Mouse (Mus musculus) liver, adult 2 months (tissue): ENCODE data around the gene Gm14137. TPM values are rescaled to one million over a fixed set of nuclear protein-coding genes. Genes with fewer than 3 reads are reported as not detected.

Source experiments
- DNase-seq: peaks from one replicate; pipeline ENCODE4 v3.0.0-alpha.2; 2011; ENCODE audit warnings: low read depth, low spot score; ENCODE audit errors: extremely low read depth
- H3K27ac ChIP-seq: fragments of 200-500 bp; replicated peaks from 2 replicates; pipeline ENCODE4 v1.5.1; 2012; ENCODE audit warnings: low read depth, mild to moderate bottlenecking, control low read depth, inconsistent platforms, low read length; ENCODE audit not compliant: insufficient read depth
- H3K27me3 ChIP-seq: fragments of 200-500 bp; 2 replicates; pipeline ENCODE4 v1.6.1; 2012; ENCODE audit warnings: mild to moderate bottlenecking, moderate library complexity, low read length, inconsistent platforms; ENCODE audit not compliant: control insufficient read depth, insufficient read depth
- H3K36me3 ChIP-seq: fragments of 200-500 bp; 2 replicates; pipeline ENCODE4 v1.6.1; 2012; ENCODE audit warnings: low read length, inconsistent platforms; ENCODE audit not compliant: control insufficient read depth, insufficient read depth
- H3K4me1 ChIP-seq: fragments of 200-500 bp; 2 replicates; pipeline ENCODE4 v1.6.1; 2011; ENCODE audit warnings: low read length; ENCODE audit not compliant: control insufficient read depth, insufficient read depth
- H3K4me3 ChIP-seq: fragments of 200-500 bp; 2 replicates; pipeline ENCODE4 v1.5.1; 2011; ENCODE audit warnings: low read depth, mild to moderate bottlenecking, control low read depth, low read length, moderate library complexity; ENCODE audit not compliant: insufficient read depth
- H3K79me2 ChIP-seq: fragments of 200-500 bp; 2 replicates; pipeline ENCODE4 v1.6.1; 2012; ENCODE audit warnings: inconsistent platforms, mild to moderate bottlenecking, low read length, moderate library complexity; ENCODE audit not compliant: control insufficient read depth, insufficient read depth
- H3K9ac ChIP-seq: fragments of 200-500 bp; 2 replicates; pipeline ENCODE4 v1.6.1; 2012; ENCODE audit warnings: low read depth, mild to moderate bottlenecking, control low read depth, inconsistent platforms, low read length
- CTCF ChIP-seq: fragments of 200-500 bp; IDR thresholded peaks from 2 replicates; pipeline ENCODE4 v1.5.1; 2011; ENCODE audit warnings: low read depth, low read length, control low read depth
- POLR2A ChIP-seq: fragments of 200-500 bp; IDR thresholded peaks from 2 replicates; pipeline ENCODE4 v1.6.1; 2011; ENCODE audit warnings: low read length, control low read depth; ENCODE audit not compliant: insufficient read depth; ENCODE audit errors: extremely low read depth
- WGBS: fragments of 180-500 bp; shearing (Covaris S2); methylation state at CpG from one replicate; pipeline ENCODE4 v1.1.7; 2018; 5-methylcytosine and 5-hydroxymethylcytosine counted together
- polyA plus RNA-seq: library from polyadenylated mRNA; depleted of rRNA; stranded (reverse); fragments of >200 nt; gene quantifications from 2 replicates; pipeline ENCODE4 v1.2.3, GENCODE M21; 2012; rRNA removed
- total RNA-seq: library from RNA; depleted of rRNA; stranded (reverse); fragments of >200 nt; gene quantifications from 2 replicates; pipeline ENCODE4 v1.2.3, GENCODE M21; 2014; rRNA removed

Gm14137 gene
- total RNA-seq (not detected in 2 replicates), polyA plus RNA-seq (not detected in 2 replicates)

DNA sequence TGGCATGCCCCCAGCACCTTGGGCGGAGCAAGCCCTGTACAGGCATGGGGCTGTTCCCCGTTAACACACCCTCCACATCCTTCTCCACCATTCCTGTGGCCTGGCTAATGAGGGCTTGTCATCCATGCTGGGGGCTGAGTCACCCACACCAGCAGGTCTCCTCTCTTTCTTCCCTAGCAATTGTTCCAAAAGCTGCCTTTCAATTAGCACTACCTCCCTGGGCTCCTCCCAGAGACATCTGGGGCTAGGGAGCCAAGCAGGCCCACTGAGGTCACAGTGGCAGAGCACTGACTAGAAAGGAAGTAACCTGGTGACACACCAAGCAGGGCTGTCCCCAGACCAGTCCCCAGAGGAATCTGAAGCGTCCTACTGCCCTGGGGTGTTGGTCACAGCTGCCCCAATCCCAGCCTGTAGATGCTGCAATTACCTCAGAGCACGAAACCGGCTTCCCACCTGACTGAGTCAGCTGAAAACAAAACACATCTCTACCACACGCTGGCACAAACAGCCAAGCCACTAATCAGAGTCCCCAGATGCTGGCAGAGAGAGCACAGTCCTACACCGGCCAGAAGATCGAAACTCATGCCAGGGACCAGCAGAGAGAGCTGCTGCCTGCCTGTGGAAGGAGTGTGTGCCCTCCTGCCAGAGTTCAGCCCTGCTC is at the start of gene Gm14137:
Gene Gm14137, plus strand, starts transcription at position 519 of the 661 bp plus-strand sequence.
- no peak within 1 kb of the TSS for H3K9ac ChIP-seq
- no peaks in the 10 kb centered on the region for H3K79me2 ChIP-seq
- 76% methylated on average over 8 of the region's 8 CpGs for WGBS
- no peak within 1 kb of the TSS for H3K4me3 ChIP-seq
- no peak for DNase-seq
- no peaks in the 10 kb centered on the region for H3K36me3 ChIP-seq
- 0 out of 2 replicates have a peak, but pooled peaks cover 2% of the 10 kb centered on the region for H3K4me1 ChIP-seq
- no peaks in the 10 kb centered on the region for H3K27me3 ChIP-seq
- H3K27ac ChIP-seq = 0 out of 2 replicates have a peak within 1 kb of the TSS, but pooled peaks have one; percentile 10
- TF ChIP-seq POLR2A (no peak), CTCF (no peak)

DNA sequence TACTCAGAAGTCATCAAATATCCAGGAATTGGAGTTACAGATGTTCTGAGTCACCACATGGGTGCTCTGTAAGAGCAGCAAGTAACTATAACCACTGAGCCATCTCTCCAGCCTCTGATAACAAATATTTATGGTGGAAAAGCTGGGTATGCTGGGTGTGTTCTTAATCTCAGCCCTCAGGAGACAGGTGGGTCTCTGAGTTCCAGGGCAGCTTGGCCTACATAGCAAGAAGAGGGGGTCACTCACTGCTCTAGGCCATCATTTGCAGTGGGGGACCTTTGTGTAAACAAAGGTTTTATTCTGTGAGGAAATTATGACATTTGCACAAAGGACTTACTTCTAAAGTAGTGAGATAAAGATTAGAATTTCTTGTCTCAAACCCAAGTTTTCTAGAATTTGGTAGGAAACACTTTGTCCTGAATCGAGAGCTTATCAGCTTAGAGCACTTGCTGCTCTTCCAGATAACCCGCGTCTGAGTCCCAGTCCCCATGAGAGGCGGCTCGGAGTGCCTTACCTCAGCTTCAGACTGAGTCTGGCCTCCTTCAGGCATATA is 37.9 kb upstream of the Gm14137 start:
- no peak for DNase-seq

DNA sequence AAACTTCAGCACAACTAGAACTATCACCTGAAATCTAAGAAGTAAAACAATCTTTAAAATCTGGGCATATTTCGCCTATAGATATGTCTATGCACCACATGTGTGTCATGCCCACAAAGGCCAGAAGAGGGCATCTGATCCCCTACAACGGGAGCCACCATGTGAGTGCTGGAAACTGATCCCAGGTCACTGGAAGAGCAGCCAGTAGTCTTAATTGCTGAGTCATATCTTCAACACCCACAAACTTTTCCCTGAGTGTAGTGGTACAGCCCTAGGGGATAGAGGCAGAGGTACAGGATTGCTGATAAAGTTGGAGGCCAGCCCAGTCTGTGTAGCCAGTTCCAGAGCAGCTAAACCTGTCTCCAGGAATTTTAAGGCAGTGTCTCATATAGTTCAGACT is 29.1 kb upstream of the Gm14137 start:
- Histone ChIP-seq H3K27me3 (no peaks in the 10 kb centered on the region), H3K4me1 (no peaks in the 10 kb centered on the region), H3K4me3 (no peak overlapping the region), H3K79me2 (no peaks in the 10 kb centered on the region), H3K27ac (no peak overlapping the region), H3K9ac (no peak overlapping the region), H3K36me3 (peaks cover 87% of the 10 kb centered on the region)
- TF ChIP-seq POLR2A = no peak
- peak; percentile 58 for TF ChIP-seq CTCF
- WGBS = 92% methylated on average over 2 of the region's 2 CpGs
- DNase-seq = peak; percentile 14

More for the DNA sequence above, 37.9 kb upstream of the Gm14137 start:
- Histone ChIP-seq H3K27me3 (no peaks in the 10 kb centered on the region), H3K9ac (no peak overlapping the region), H3K27ac (no peak overlapping the region), H3K4me1 (no peaks in the 10 kb centered on the region), H3K4me3 (no peak overlapping the region), H3K36me3 (peaks cover 44% of the 10 kb centered on the region), H3K79me2 (no peaks in the 10 kb centered on the region)
- TF ChIP-seq POLR2A (no peak), CTCF (no peak)
- 73% methylated on average over 5 of the region's 5 CpGs for WGBS

DNA sequence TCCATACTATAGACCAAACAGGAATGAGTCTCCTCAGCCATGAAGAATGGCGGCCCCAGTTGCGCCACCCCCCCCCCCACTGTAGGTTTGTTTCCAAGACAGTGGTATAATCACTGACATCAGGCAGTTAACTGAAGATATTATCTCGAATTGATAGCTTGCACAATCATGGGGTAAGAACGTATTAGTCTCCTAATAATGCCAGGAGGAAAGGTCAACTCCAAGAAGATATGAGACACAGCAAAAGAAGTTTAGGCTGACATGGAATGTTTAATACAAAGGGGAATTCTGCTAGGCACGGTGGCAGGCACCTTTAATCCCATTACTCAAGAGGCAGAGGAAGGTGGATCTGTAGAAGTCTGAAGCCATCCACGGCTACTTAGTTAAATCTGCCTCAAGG is 27.9 kb upstream of the Gm14137 start:
- Histone ChIP-seq H3K9ac (no peak overlapping the region), H3K36me3 (peaks cover 82% of the 10 kb centered on the region), H3K27ac (no peak overlapping the region), H3K4me3 (no peak overlapping the region), H3K79me2 (no peaks in the 10 kb centered on the region), H3K4me1 (no peaks in the 10 kb centered on the region), H3K27me3 (no peaks in the 10 kb centered on the region)
- no peak for DNase-seq
- TF ChIP-seq POLR2A (no peak), CTCF (no peak)
- 89% methylated on average over 6 of the region's 6 CpGs for WGBS

DNA sequence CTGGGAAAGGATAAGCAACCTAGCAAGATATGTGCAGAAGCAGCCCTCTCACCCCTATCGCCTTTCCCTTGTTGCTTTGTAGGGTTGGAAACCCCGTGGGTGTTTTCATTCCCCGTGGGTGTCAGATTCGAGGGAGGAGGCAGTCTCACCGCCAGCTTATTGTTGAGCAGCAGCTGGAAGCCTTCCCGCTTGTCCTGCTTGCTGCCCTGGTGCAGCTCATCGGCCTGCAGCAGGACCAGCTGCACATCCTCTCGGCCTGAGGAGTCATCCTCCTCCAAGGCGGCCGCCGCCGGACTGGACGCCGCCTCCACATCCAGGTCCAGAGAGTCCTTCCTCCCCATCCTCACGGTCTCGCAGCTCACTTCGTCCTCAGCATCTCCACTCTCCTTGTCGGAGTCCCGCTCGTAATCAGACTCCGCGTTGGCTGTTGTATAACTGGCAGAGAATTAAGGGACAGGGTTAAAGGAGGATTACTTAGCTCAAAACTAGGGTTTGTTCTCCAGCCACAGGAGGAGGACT is 27.1 kb upstream of the Gm14137 start:
- H3K4me3 ChIP-seq = no peak overlapping the region
- WGBS = 93% methylated on average over 22 of the region's 22 CpGs
- H3K79me2 ChIP-seq = no peaks in the 10 kb centered on the region
- no peaks in the 10 kb centered on the region for H3K27me3 ChIP-seq
- TF ChIP-seq CTCF (no peak), POLR2A (no peak)
- H3K9ac ChIP-seq = no peak overlapping the region
- no peak overlapping the region for H3K27ac ChIP-seq
- peaks cover 80% of the 10 kb centered on the region for H3K36me3 ChIP-seq
- DNase-seq = no peak
- no peaks in the 10 kb centered on the region for H3K4me1 ChIP-seq

DNA sequence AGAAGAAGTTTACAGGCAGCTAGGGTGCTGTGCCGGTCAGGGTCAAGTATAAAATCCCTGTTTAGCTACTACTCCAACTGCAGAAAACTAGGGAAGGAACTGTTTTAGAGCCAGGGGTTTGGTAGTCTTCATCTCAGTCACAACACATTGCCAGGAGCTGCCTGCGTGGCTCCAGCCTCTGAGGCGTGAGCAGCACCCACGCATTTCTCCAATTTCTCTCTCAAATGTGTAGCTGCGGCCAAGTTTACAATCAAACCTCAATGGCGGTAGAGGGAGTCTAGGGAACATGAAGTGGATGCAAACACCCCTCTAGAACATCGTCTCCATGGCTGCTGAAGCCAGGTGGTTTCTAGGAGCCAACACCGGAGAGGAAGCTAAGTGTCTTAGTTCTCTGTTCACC is 26.5 kb upstream of the Gm14137 start:
- Histone ChIP-seq H3K9ac (no peak overlapping the region), H3K36me3 (peaks cover 74% of the 10 kb centered on the region), H3K79me2 (no peaks in the 10 kb centered on the region), H3K27me3 (no peaks in the 10 kb centered on the region), H3K4me3 (no peak overlapping the region), H3K4me1 (no peaks in the 10 kb centered on the region), H3K27ac (no peak overlapping the region)
- no peak for DNase-seq
- TF ChIP-seq POLR2A = no peak
- TF ChIP-seq CTCF = no peak
- 95% methylated on average over 8 of the region's 8 CpGs for WGBS
